Mouse (Mus musculus) forebrain, embryonic 10.5 days (tissue): ENCODE results near the gene 4932438H23Rik. TPM values are rescaled to one million over a fixed set of nuclear protein-coding genes. Genes with fewer than 3 reads are reported as not detected.
"Not testable (repeated sequence)": the region's sequence is repeated elsewhere in the genome, so short reads cannot be mapped to it uniquely, and the experiment has no call there.

Source experiments
- DNase-seq: peaks from one replicate; pipeline ENCODE4 v3.0.0-alpha.2; 2017; ENCODE audit warnings: low spot score; ENCODE audit errors: extremely low spot score
- H3K27ac ChIP-seq: fragments of 300-500 bp; sonication (generic); 2 replicates; pipeline ENCODE4 v1.5.1; 2016; ENCODE audit warnings: mild to moderate bottlenecking
- H3K27me3 ChIP-seq: fragments of 300-500 bp; sonication (generic); 2 replicates; pipeline ENCODE4 v1.6.1; 2016; ENCODE audit warnings: mild to moderate bottlenecking; ENCODE audit not compliant: poor library complexity, severe bottlenecking
- H3K36me3 ChIP-seq: fragments of 300-500 bp; sonication (generic); replicated peaks from 2 replicates; pipeline ENCODE4 v1.6.1; 2016; ENCODE audit warnings: mild to moderate bottlenecking, moderate library complexity
- H3K4me1 ChIP-seq: fragments of 300-500 bp; sonication (generic); 2 replicates; pipeline ENCODE4 v1.6.1; 2016
- H3K4me3 ChIP-seq: fragments of 300-500 bp; sonication (generic); 2 replicates; pipeline ENCODE4 v1.5.1; 2016; ENCODE audit warnings: mild to moderate bottlenecking, moderate library complexity
- H3K9me3 ChIP-seq: fragments of 300-500 bp; sonication (generic); 2 replicates; pipeline ENCODE4 v1.6.1; 2016; ENCODE audit warnings: mild to moderate bottlenecking, moderate library complexity
- WGBS: fragments of 180-500 bp; shearing (Covaris S2); methylation state at CpG from one replicate; pipeline ENCODE4 v1.1.7; 2016; 5-methylcytosine and 5-hydroxymethylcytosine counted together
- polyA plus RNA-seq: library from polyadenylated mRNA; unstranded; fragments of >200 nt; fragmentation: Nextera tagmentation; extraction: Ambion mirVana; gene quantifications from 2 replicates; pipeline ENCODE4 v1.2.1, GENCODE M21; 2016

Gene 4932438H23Rik
- polyA plus RNA-seq, 1 experiment from 2014 or later, result 0.10 TPM

DNA sequence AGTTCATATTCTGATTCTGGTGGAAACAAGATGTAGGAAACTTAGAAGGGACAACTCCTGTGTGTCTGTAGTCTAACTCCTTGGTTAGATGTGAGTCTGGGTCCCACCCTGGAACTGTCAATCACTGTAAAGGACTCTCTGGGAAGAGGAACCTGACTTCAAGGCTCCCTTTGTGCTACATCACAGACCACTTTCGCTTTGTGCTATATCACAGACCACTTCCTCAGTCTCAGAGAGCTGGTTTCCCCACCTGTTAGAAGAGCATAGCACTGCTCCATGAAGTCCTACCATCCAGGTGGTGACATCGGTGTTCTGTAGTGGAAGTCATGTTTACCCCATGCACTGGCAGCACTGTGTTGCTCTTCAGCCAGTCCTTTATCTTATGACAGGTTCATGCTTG is 1.1 kb upstream of the 4932438H23Rik start:
- 97% methylated on average over 2 of the region's 2 CpGs for WGBS
- peaks cover 67% of the 10 kb centered on the region for H3K27me3 ChIP-seq
- H3K4me3 ChIP-seq, result no peak overlapping the region
- DNase-seq, result no peak
- peaks cover 37% of the 10 kb centered on the region for H3K4me1 ChIP-seq
- no peak overlapping the region for H3K27ac ChIP-seq
- H3K36me3 ChIP-seq, result no peaks in the 10 kb centered on the region
- H3K9me3 ChIP-seq, result peaks cover 6% of the 10 kb centered on the region; the same call in 1 of the 2 replicates

DNA sequence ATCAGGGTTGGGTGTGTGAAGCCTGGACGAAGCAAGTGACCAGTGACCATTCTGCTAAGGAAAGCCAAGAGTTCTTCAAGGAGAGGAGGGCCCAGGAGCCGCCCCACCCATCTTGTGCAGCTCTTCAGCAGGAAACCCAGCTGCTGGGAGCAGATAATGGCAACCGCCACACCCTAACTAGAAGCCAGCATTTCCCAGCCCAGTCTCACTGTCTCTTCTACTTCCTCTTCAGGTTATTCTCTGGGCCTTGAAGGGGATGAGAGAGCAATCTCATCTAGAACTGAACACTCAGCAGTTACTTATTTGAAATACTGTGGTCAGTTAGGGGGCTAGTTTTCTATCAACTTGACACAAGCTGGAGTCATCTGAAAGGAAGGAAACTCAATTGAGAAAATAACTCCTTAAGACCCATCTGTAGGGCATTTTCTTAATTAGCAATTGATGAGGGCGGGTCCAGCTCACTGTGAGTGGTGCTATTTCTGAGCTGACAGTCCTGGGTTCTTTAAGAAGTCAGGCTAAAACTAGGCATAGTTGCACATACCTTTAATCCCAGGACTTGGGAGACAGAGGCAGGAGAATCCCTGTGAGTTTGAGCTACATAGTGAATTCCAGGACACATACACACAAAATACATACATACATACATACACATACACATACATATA is 8.1 kb downstream of the 4932438H23Rik start:
- Histone ChIP-seq H3K27me3 (peaks cover 62% of the 10 kb centered on the region), H3K27ac (no peak overlapping the region), H3K9me3 (peaks cover 19% of the 10 kb centered on the region; the same call in 1 of the 2 replicates), H3K4me1 (peaks cover 12% of the 10 kb centered on the region), H3K36me3 (no peaks in the 10 kb centered on the region), H3K4me3 (no peak overlapping the region)
- no peak for DNase-seq
- WGBS, result 75% methylated on average over 4 of the region's 4 CpGs

DNA sequence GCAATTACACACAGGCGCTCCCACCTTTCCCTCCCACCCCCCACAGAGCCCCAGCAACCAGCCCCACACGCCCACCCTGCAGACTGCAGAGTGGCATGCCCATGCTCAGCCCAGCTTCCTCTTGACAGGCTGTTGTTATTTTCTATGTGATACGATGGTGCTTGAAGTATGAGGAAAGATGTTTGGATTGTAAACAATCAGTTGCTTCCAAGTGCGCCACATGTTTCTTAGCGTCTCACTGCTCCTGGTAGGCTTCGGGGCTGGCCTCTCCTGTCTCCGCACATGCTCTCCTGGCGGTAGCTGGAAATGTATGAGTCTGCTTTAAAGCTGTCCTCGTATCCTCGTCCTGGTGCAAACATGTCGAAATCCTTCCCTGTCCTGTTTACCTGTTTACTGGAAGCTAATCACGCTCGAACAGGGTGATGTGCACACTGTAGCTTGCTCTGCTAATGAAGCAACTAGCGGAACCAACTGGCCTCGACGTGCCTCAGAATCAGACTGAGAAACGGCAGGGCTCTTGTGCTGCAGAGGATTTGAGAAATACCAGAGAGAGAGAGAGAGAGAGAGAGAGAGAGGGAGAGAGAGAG is 9.6 kb downstream of the 4932438H23Rik start:
- Histone ChIP-seq H3K27ac (no peak overlapping the region), H3K36me3 (no peaks in the 10 kb centered on the region), H3K27me3 (peaks cover 65% of the 10 kb centered on the region), H3K9me3 (peaks cover 12% of the 10 kb centered on the region; the same call in 1 of the 2 replicates), H3K4me1 (peaks cover 15% of the 10 kb centered on the region), H3K4me3 (no peak overlapping the region)
- 77% methylated on average over 17 of the region's 17 CpGs for WGBS
- DNase-seq, result no peak

DNA sequence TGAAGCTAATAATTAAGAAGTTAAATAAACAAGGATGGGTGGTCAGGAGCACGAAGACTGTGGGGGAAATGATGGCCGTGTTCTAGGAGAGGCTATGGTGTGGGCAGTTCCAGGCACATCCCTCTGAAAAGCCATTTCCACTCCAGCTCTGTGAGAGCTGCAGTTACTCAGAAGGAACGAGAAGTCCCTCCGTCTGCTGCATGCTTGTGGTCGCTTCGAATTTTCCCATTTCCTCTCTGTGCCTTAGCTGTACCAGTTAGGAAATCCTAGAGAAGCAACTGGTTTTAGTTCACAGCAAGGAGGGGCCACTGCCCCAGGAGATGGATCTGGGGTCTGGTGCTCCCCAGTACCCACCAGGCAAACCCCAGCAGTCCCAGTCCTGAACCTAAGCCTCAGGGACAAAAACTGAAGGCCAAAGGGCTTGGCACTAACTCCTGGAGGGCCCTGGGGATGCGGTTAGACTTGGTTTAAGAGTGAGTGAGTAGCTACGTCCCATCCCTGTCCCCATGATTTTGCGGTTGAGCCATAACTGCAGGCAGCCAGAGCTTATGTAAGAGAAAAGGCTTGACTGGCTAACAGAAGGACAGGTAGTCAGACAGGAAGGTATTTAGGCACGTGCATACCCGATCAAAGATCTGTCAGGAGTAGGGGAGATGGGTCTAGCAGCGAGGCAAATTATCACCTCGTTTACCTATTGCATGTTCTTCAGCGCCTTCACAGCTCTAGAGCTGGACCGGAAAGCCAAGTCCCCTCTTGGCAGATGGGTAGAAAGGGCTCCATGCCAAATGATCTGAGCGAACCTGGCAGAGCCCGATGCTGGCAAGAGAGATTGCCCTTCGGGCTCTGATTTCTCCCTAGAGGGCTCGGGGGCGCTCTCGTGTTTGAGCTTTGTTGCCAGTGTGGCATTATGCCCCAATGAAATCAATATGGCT is 10.3 kb downstream of the 4932438H23Rik start:
- WGBS, result 92% methylated on average over 21 of the region's 21 CpGs
- DNase-seq, result no peak
- peaks cover 12% of the 10 kb centered on the region; the same call in 1 of the 2 replicates for H3K9me3 ChIP-seq
- no peaks in the 10 kb centered on the region for H3K36me3 ChIP-seq
- peaks cover 15% of the 10 kb centered on the region for H3K4me1 ChIP-seq
- no peak overlapping the region for H3K4me3 ChIP-seq
- H3K27me3 ChIP-seq, result peaks cover 71% of the 10 kb centered on the region
- H3K27ac ChIP-seq, result no peak overlapping the region

DNA sequence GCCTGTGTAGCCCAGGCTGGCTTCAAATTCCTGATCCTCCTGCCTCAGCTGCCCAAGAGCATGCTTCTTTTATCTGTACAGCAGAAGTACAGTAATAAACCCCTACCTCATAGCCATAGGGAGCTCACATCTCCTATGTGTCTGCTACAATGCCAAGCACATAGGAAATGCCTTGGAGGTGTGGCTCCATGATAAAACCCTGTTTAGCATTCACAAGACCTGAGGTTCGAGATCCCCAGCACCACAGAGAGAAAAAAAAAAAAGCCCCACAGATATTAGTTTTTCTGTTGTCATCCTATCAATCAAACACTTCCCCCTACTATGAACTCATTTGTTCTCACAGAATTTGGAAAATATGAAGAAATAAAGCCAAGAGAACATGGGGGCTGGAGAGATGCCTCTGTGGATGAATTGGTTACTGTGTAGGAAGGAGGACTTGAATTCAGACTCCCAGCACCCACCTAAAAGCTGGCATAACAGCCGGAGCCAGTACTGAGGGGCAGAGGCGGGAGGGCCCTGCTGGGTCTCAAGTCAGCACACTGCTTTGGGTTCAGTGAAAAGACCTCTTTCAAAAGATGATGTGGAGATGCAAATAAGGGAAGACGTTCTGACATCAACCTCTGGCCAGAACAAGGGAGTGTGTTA is 11.8 kb downstream of the 4932438H23Rik start:
- no peak overlapping the region for H3K27ac ChIP-seq
- WGBS, result 73% methylated on average over 4 of the region's 4 CpGs
- no peak for DNase-seq
- peaks cover 16% of the 10 kb centered on the region for H3K9me3 ChIP-seq
- H3K4me3 ChIP-seq, result no peak overlapping the region
- H3K4me1 ChIP-seq, result peaks cover 15% of the 10 kb centered on the region
- H3K36me3 ChIP-seq, result no peaks in the 10 kb centered on the region
- H3K27me3 ChIP-seq, result peaks cover 64% of the 10 kb centered on the region

DNA sequence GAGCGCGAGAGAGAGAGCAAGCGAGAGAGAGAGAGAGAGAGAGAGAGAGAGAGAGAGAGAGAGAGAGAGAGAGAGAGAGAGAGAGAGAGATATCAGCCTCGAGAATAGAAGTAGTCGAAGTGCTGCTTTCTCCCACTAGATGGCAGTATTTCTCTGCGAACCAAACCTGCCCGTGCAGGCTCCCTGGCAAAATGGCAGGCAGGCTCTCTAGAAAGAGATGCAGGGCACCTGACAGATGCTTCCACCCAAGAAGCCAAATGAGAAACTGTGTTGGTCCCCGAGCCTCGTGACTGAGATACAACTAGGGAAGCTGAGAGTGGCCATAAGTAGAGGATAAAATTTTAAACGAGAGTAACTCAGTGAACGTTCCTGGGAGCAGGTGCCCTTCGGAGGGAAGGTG is 13.4 kb downstream of the 4932438H23Rik start:
- peak; percentile 70 for DNase-seq
- peaks cover 50% of the 10 kb centered on the region for H3K27me3 ChIP-seq
- no peaks in the 10 kb centered on the region for H3K36me3 ChIP-seq
- peak overlapping the region; percentile 20; the same call in 1 of the 2 replicates for H3K27ac ChIP-seq
- H3K4me3 ChIP-seq, result no peak overlapping the region
- peaks cover 12% of the 10 kb centered on the region for H3K4me1 ChIP-seq
- WGBS, result 20% methylated on average over 11 of the region's 12 CpGs
- H3K9me3 ChIP-seq, result peaks cover 21% of the 10 kb centered on the region

DNA sequence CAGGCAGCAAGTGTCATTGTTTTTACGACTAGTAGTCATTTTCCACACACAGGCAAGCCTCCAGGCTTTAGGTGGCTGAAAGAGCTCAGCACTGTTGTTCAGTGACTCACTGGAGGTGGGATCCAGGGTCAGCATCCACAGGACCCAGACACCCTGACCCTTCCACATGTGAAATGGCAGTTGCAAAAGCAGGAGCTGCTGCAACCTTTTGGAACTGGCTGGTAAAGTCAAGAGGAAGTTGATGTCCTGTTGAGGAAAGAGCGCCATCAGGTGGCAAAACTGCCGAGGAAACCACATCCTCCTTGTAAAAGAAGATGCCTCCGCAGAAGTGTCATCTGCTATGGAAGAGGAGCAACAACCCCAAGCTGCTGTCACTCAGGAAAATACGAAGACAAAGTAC is 18.7 kb downstream of the 4932438H23Rik start:
- H3K27me3 ChIP-seq, result peaks cover 34% of the 10 kb centered on the region

DNA sequence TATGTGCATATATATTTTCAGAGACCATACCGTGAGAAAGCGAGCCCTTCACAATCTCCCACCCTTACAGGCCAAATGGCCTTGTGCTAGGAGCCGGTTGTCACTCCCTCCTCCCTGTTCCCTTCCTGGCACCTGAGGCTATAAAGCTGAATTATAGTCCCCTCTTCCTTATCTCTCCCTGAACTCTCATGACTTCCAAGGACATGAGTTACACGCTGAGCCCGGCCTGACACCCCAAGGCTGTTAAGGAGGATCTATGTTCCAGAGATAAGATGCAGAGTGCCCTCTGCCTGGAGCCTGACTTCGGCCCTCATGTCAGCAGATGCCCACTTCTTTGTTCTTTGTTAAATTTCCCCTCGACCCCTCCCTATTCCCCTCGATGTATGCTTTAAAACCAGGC is 19.5 kb downstream of the 4932438H23Rik start:
- not testable (repeated sequence) for H3K4me1 ChIP-seq, H3K4me3 ChIP-seq, H3K27ac ChIP-seq, H3K36me3 ChIP-seq, H3K9me3 ChIP-seq, DNase-seq
- peaks cover 34% of the 10 kb centered on the region for H3K27me3 ChIP-seq
- WGBS, result 86% methylated on average over 8 of the region's 8 CpGs

More for the DNA sequence above, 18.7 kb downstream of the 4932438H23Rik start:
- no peak for DNase-seq
- Histone ChIP-seq H3K4me3 (no peak overlapping the region), H3K4me1 (0 out of 2 replicates have a peak, but pooled peaks cover 5% of the 10 kb centered on the region), H3K36me3 (no peaks in the 10 kb centered on the region), H3K9me3 (peaks cover 9% of the 10 kb centered on the region), H3K27ac (no peak overlapping the region)
- WGBS, result 80% methylated on average over 5 of the region's 5 CpGs

DNA sequence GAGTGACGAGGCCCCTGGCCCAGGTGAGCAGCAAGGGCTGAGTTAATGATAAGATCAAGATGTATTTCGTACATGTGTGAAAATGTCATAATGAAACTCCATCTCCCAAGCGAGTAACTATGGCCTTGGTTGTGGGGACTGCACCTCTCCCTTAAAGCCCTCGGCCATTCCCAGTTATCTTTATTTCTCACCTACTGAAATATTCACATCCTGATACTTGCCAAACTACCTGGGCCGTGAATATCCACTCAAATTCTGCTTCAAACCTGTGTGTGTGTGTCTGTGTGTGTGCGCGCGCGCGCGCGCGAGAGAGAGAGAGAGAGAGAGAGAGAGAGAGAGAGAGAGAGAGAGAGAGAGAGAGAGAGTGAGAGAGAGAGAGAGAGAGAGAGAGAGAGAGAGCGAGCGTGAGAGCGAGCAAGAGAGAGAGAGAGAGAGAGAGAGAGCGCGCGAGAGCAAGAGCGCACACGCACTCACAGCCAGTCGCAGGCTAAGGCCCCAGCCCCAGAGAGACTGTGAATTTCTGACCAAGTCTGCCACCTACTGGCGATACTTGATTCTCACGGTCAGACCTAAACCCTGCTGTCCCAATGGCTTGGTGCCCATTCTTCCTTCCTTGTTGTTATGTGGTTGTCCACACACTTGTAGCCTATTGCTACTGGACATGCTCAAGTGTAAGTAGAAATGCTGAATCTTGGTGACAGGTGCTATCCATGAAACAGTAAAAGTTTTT is 21.6 kb downstream of the 4932438H23Rik start:
- no peak overlapping the region for H3K27ac ChIP-seq
- H3K4me3 ChIP-seq, result peak overlapping the region; percentile 26

DNA sequence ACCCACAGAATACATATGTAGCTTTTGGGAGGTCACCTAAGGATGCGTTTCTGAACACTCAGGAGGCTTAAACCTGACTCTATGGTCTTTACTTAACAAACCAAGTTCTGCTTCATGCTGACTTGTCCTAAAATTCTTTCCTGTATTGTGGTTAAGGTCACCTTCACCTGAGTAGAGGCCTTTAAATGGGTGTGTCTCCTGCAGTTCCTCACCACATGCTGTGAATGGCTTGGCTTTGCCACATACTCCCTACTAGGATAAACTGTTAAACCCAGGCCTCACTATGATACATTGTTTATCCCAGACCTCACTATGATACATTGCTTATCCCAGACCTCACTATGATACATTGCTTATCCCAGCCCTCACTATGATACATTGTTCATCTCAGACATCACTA is 22.7 kb downstream of the 4932438H23Rik start:
- no peak overlapping the region for H3K4me3 ChIP-seq
- H3K9me3 ChIP-seq, result peaks cover 2% of the 10 kb centered on the region; the same call in 1 of the 2 replicates
- H3K36me3 ChIP-seq, result no peaks in the 10 kb centered on the region
- H3K4me1 ChIP-seq, result peaks cover 18% of the 10 kb centered on the region
- DNase-seq, result no peak
- 98% methylated on average over 1 of the region's 1 CpGs for WGBS
- H3K27me3 ChIP-seq, result peaks cover 28% of the 10 kb centered on the region
- no peak overlapping the region for H3K27ac ChIP-seq

More for the DNA sequence above, 21.6 kb downstream of the 4932438H23Rik start:
- Histone ChIP-seq H3K36me3 (no peaks in the 10 kb centered on the region), H3K4me1 (peaks cover 18% of the 10 kb centered on the region), H3K9me3 (peaks cover 7% of the 10 kb centered on the region), H3K27me3 (peaks cover 28% of the 10 kb centered on the region)
- 44% methylated on average over 22 of the region's 24 CpGs for WGBS
- peak; percentile 82 for DNase-seq

DNA sequence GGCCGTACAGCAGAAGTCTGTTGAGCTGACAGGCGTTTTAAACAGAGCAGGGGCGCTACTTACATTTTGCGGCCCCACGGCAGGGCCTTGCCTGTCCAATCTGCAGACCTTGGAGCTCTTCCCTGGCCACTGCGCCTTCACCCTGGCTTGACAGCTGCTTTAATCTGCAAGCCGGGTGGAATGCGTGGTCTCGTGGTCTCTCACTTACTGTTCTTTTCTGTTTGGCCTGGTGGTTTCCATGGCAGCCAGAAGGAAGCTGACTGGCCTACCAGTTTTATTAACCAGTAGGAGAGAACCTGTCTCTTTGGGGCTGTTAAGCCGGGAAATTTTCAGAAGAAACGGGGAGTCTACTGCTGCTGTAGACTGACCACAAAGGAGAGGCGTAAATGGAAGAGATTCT is 26.0 kb downstream of the 4932438H23Rik start:
- Histone ChIP-seq H3K36me3 (no peaks in the 10 kb centered on the region), H3K27me3 (peaks cover 32% of the 10 kb centered on the region), H3K27ac (no peak overlapping the region), H3K9me3 (no peaks in the 10 kb centered on the region), H3K4me3 (no peak overlapping the region), H3K4me1 (peaks cover 18% of the 10 kb centered on the region)
- WGBS, result 53% methylated on average over 12 of the region's 12 CpGs
- peak; percentile 48 for DNase-seq

DNA sequence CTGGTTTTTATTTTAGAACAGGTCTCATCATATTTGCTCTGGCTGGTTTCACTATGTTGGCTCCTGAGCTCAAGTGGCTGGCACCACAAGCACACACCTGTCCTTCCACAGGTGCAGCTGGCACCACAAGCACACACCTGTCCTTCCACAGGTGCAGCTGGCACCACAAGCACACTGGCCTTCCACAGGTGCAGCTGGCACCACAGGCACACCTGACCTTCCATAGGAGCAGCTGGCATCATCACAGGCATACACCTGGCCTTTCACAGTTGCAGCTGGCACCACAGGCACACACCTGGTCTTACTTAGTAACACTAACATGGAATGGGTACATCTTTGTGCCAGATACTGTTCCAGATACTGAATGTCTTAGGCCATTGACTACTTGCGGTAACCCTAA is 27.8 kb downstream of the 4932438H23Rik start:
- Histone ChIP-seq H3K9me3 (no peaks in the 10 kb centered on the region), H3K36me3 (no peaks in the 10 kb centered on the region), H3K27ac (no peak overlapping the region), H3K27me3 (peaks cover 20% of the 10 kb centered on the region), H3K4me1 (peaks cover 13% of the 10 kb centered on the region), H3K4me3 (no peak overlapping the region)
- 94% methylated on average over 1 of the region's 1 CpGs for WGBS
- no peak for DNase-seq
